Mouse (Mus musculus) right cerebral cortex, postnatal 14 days (tissue): ENCODE results near the gene Sbsn.
A peak's percentile ranks its signal among the peaks of the same experiment; 100 is the strongest.
"Not testable (repeated sequence)": the region's sequence is repeated elsewhere in the genome, so short reads cannot be mapped to it uniquely, and the experiment has no call there.

ENCODE experiments used
- DNase-seq: peaks from one replicate; pipeline ENCODE4 v3.0.0; 2022

Gene Sbsn

GRCm38 (mm10) chr7:30751086-30751669 lies at the start of gene Sbsn:
Gene Sbsn, plus strand, starts transcription at chr7:30751471.
- no peak for DNase-seq

GRCm38 (mm10) chr7:30706214-30706882 lies 44.9 kb upstream of the Sbsn start:
- no peak for DNase-seq

- no peak for DNase-seq
Observed at GRCm38 (mm10) chr7:30707441-30707840, 43.8 kb upstream of the Sbsn start.

GRCm38 (mm10) chr7:30711942-30712341 lies 39.3 kb upstream of the Sbsn start, which contains the start of gene Atp4a:
Gene Atp4a, plus strand, starts transcription at chr7:30712209.
- no peak for DNase-seq

- peak; percentile 48 for DNase-seq
Observed at GRCm38 (mm10) chr7:30717006-30717715, 34.1 kb upstream of the Sbsn start.

- no peak for DNase-seq
Observed at GRCm38 (mm10) chr7:30717716-30718046, 33.6 kb upstream of the Sbsn start.

- no peak for DNase-seq
Observed at GRCm38 (mm10) chr7:30719669-30720068, 31.6 kb upstream of the Sbsn start.

GRCm38 (mm10) chr7:30721286-30721685 lies 30.0 kb upstream of the Sbsn start:
- DNase-seq: no peak

GRCm38 (mm10) chr7:30723274-30723953 lies 27.9 kb upstream of the Sbsn start:
- DNase-seq: no peak

GRCm38 (mm10) chr7:30728214-30728613 lies 23.1 kb upstream of the Sbsn start:
- no peak for DNase-seq

- DNase-seq: no peak
Observed at GRCm38 (mm10) chr7:30728739-30729395, 22.4 kb upstream of the Sbsn start.

- peak; percentile 95 for DNase-seq
Observed at GRCm38 (mm10) chr7:30729396-30730063, 21.7 kb upstream of the Sbsn start, which contains the start of gene Tmem147. Gene Tmem147, minus strand, starts transcription at chr7:30729540.

- DNase-seq: not testable (repeated sequence)
Observed at GRCm38 (mm10) chr7:30730064-30730722, 21.1 kb upstream of the Sbsn start.

- DNase-seq: no peak
Observed at GRCm38 (mm10) chr7:30736211-30736610, 15.1 kb upstream of the Sbsn start.

- not testable (repeated sequence) for DNase-seq
Observed at GRCm38 (mm10) chr7:30742570-30742969, 8.7 kb upstream of the Sbsn start.

- DNase-seq: not testable (repeated sequence)
Observed at GRCm38 (mm10) chr7:30743617-30744016, 7.7 kb upstream of the Sbsn start, which contains the start of gene Gapdhs. Gene Gapdhs, minus strand, starts transcription at chr7:30743681.

GRCm38 (mm10) chr7:30744022-30744598 lies 7.2 kb upstream of the Sbsn start:
- DNase-seq: no peak

GRCm38 (mm10) chr7:30747525-30748204 lies 3.6 kb upstream of the Sbsn start:
- no peak for DNase-seq

GRCm38 (mm10) chr7:30749824-30750606 lies 1.3 kb upstream of the Sbsn start:
- no peak for DNase-seq

GRCm38 (mm10) chr7:30757001-30757400 lies 5.7 kb downstream of the Sbsn start:
- DNase-seq: no peak
